Mouse (Mus musculus) hindbrain, embryonic 16.5 days (tissue): ENCODE measurements around the gene Ribc2. TPM values are rescaled to one million over a fixed set of nuclear protein-coding genes. Genes with fewer than 3 reads are reported as not detected.

Source experiments
- polyA plus RNA-seq: library from polyadenylated mRNA; unstranded; fragments of >200 nt; fragmentation: Nextera tagmentation; extraction: Ambion mirVana; gene quantifications from 2 replicates; pipeline ENCODE4 v1.2.1, GENCODE M21; 2015

The Ribc2 gene
- polyA plus RNA-seq, 1 experiment from 2014 or later = 0.84 TPM

Other genes starting within 250 kb of the Ribc2 start
- 0.98 and 1.00 TPM in 2 replicates for gene Gm29666, start 212.0 kb upstream of the Ribc2 start, polyA plus RNA-seq
- gene Nup50, start 208.7 kb upstream of the Ribc2 start, polyA plus RNA-seq = 22.5 and 24.4 TPM in 2 replicates
- 24.1 and 24.4 TPM in 2 replicates for gene 5031439G07Rik, start 143.5 kb upstream of the Ribc2 start, polyA plus RNA-seq
- gene Upk3a, start 114.9 kb upstream of the Ribc2 start, polyA plus RNA-seq = 1.7 and 2.1 TPM in 2 replicates
- gene Fam118a, start 103.1 kb upstream of the Ribc2 start, polyA plus RNA-seq = 30.3 and 30.8 TPM in 2 replicates
- 0.12 and 0.25 TPM in 2 replicates for gene Smc1b, start 114 bp upstream of the Ribc2 start, polyA plus RNA-seq
- 52.0 and 59.4 TPM in 2 replicates for gene Fbln1, start 73.9 kb downstream of the Ribc2 start, polyA plus RNA-seq
- gene Atxn10, start 204.2 kb downstream of the Ribc2 start, polyA plus RNA-seq = 532 and 553 TPM in 2 replicates